Mouse (Mus musculus) regulatory T cell (primary cell): ENCODE measurements at regions not wholly inside any gene's neighbourhood (a gene's known extent, or its start where the extent isn't known, plus 50 kb on each side); places are given as distances from the start of the nearest gene placed in this dataset.

Source experiments
- in situ Hi-C: fragments of 300-600 bp; cut with MboI, MseI; formaldehyde crosslinking; loops from one replicate; pipeline ENCODE4 v1.15.1; 2025; ENCODE audit warnings: high pct_unique_total_duplicates

DNA sequence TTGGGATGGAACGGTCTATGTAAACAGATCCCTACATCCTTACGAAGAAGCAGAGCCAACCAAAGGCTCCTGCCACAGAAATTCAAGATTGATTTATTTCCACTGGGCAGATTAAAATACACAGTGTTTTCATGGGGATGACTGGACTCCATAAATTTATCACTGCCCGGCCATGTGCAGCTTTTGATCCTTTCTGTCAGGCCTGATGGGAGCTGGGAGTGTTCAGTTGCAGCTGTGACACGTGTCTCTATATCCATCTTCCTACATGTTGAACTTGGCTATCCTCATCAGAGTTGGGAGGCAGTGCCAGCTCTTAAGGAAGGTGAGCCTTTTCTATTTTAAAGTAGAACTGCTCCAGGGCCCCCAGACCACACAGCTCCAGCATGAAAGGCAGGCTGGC is 218.9 kb downstream of the Wdr11 start:
- in situ Hi-C loops: no loop called here

DNA sequence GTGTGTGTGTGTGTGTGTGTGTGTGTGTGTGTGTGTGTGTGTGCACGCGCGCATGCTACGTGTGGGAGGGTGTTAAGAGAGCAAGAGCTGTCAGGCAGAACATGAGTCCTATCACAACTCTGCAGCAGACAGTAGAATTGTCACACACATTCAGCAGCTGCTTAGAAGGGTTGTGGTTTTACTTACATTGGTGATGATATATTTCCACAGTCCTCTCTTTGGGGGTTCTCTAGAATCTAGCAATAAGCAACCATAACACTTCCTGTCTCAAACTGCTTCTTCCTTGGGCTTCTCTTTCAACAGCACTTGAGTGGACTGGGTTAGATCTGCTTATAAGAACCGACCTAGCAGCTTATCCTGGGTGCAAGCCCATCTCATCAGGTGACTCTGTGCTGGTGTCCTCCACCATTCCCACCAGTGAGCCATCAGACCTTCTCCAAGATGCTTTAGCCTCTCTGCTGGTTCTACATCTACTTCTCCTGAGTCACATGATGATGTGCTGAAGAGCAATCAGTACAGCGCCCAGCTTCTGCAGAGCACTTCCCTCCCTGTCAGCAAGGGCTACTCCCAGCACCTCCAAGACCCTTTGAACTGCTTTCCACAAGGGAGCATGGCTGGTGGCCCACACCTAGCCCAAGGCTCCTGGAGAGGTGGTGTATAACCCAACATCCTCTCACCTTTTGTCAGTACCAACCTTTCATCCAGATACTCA is 222.6 kb downstream of the Wdr11 start:
- in situ Hi-C loops: no loop called here

DNA sequence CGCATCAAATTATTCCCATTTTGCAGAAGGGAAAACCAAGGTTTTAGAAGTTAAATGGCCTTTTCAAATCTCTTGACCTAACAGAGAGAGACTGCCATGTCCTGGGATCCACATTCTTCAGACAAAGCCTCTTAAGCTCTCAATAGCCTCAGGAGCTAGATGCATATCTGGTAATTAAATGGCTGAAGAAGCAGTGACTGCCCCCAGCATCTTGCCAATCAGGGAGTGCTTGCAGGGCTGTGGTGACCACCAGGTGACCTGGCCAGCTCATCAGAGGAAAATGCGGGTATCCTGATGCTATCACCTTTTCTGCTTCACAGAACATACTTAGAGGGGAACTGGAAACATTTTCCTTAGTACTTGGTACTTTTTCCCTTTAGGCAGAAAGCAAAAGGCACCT is 227.2 kb downstream of the Wdr11 start:
- in situ Hi-C loops: no loop called here

DNA sequence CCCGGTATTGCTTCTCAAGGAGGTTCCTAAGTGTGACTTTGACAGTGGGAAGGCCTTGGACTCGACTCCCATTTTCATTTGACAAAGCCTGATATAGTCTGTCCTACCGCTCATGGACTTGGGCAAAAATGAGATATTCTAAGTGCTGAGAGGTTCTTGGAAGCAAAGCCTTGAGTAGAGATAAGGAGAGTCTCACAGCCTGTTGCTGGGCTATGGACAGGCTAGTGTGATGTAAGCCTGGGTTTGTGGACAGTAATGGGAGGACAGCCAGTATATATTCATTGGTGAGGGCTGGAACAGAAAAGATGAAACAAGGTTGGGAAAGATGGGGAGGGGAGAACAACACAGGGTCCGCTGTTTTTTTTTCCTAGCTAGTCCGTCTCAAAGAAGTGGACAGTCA is 228.0 kb downstream of the Wdr11 start:
- in situ Hi-C loops: no loop called here

DNA sequence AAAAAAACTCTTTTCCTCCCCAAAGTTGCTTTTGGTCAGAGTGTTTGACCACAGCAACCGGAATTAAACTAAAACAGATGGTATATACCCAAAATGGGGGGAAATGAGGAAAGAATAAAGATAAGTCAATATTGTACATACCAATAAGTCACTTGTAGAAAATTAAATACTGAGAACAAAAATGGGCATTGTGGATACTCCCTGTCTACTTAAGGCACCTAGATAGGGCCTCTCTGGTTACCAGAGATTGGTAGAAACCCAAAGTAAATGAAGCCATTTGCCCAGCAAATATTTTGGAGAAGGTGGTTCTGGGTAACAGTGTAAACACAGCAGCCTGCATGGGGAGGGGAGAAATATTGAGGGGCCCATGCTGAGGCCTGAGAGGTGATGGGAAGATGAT is 237.3 kb downstream of the Wdr11 start:
- in situ Hi-C loops: no loop called here

DNA sequence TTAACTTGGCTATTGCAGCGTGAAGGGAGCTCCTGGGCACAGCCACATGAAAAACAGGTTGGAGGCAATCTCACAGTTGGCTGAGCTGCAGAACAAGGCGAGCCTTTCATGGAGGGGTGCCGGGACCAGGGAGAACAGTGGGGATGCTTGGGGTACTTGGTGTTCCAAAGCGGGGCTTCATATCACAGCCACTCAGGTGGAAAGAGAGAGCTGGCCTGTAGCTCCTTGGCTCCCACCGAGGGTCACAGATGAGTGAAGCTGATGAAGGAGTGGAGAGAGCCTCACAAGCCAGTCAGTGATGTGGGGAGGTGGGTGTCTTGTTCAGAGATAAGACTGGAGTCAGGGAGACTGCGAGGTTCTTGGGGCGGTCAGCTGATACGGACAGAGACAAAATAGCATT is 241.2 kb downstream of the Wdr11 start:
- in situ Hi-C loops: no loop called here

DNA sequence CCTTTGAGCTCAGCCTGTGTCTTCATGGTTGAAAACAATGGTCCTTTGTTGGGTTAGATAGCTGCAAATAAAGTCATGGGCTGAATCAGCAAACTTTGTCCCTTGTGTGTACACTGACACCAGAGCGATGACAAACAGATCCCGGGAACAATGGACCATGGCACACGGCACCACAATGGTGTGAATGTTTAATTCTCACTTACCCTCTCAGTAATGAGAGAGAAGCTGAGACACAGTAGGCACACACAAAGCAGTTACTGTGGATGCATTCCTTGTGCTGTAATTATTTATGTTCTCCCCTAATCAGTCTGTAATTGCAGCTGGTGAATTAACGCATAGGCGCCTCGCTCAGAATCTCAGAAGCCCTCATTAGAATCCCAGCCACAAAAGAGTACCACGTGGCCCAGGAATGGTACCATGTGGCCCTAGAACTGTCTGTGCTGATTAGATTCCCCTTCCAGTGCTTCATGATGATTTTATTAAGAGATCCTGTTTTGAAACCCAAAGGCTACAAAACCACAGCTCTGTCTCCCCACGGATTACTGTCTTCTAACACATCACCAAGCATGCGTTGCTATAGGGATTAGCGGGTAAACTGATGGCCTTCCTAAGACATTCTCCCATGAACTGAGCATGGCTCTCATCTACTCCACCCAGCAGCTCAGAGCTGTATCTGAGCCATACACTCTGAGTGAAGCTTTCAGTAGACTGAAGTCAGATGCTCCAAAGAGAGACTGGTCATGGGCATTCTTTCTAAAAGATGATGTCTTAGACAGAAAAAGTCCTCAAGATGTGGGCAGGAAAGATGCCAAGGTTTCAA is 250.8 kb downstream of the Wdr11 start:
- in situ Hi-C loops: no loop called here

DNA sequence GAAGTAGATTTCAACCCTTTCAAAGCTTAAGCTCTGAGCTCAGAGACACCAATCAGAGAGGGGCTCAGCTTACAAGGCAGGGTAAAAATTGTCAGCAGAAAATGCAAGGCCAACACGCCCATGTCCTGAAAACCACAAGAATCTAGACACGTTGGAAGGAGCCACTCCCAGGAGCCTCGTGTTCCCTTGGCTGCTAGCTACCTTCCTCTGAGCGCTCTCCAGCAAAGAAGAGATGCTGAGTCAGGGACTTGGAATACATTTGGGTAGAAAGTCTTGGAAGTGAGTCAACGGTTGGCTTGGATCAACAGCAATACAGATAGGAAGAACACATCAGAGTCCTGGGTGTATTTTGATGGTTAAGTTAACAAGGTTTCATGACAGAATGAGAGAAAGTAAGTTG is 255.5 kb downstream of the Wdr11 start:
- in situ Hi-C loops: no loop called here

DNA sequence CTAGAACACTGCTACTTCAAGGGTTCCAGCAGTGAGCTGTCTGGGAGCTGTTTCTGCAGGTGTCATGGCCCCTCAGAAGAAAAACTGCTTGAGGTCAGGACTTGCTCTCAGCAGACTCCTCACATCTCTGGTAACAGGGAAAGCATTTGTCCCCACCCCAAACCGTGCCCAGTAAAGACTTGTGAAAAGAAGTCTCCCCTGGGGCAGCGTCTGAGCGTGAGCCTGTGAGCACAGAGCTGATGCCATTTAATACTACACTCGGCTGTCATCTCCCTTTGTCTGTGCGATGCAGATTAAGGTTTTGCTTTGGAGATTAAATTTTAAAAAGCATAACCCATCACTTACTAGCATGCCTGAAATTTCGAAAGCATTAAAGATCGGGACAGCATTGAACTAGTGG is 261.9 kb downstream of the Wdr11 start:
- in situ Hi-C loops: no loop called here

DNA sequence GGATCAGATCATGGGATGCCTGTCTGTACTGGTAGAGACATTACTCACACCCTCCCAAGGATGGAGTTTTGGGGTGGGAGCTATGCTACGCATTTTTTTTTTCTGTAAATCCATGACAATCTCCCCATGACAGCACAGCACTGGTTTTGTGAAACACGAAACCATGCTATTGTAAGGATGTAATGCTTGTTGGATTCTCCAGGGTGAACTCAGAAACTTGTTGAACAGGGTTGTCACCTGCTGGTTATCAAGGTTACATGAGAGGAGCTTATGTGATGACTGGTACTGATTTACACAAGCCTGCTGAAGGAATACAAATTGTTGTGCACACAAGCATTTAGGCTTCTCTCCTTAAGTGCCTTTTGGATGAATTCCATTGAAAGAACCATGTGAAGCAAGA is 263.3 kb downstream of the Wdr11 start:
- in situ Hi-C loops: no loop called here

DNA sequence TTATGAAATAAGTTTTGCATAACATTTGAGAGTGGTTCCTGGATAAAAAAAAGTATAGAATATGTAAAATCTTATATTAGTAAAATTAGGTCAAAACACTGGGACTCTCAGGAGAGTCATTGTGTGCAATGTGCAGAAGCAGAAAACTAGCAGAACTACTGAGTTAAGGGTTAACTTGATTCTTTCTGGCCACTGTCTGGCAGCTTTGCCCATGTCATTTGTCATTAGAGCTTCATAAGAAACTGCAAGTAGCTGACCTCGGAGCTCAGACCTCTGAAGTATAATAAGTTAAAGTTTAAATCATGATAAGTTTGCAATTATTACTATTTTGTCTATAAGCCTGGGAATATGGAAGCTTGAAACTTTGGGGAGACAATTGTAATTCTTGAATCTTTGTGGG is 271.3 kb downstream of the Wdr11 start:
- in situ Hi-C loops: no loop called here

DNA sequence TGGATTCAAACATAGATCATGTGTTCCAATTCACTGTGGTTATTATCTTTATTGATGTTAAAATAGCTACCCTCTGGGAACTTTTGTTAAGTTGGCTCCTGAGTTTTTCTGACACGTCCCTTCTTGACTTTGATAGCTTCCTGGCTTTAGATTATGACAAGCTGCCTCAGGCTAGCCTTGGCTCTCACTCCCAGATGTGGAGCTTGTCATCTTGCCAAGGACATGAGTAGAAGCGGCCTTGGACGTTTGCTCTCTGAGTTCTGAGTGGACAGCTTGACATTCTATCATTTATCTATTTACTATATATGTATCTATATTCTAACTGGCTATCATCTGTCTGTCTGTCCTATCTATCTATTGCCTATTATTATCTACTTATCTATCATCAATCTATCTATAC is 273.9 kb downstream of the Wdr11 start:
- in situ Hi-C loops: no loop called here

DNA sequence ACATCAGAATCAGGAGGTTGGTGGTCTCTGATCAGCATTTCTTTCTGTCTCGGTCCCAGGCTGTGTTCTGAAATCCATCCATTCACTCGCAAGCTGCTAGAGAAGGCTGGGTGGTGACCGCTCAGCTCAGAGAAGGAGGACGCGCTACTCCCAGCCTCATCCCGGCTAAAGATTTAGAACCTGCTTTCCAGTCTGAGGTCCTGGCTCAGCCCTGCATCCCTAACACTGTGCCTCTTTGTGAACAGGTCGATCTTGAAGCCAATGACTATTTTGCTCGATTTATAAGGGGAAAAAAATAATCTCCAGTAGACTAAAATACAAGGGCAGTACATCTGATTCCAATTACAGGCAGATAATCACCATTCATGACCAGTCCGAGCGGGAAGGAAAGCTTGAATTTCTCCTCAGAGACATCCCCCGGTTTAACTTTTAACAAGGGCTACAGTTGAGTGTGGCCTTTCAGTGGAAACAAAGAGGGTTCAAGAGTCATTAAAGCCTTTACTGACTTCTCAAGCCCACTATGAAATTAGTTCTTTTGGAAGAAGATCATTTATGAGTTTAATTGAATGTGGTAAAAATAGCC is 280.6 kb downstream of the Wdr11 start:
- in situ Hi-C loops: no loop called here

DNA sequence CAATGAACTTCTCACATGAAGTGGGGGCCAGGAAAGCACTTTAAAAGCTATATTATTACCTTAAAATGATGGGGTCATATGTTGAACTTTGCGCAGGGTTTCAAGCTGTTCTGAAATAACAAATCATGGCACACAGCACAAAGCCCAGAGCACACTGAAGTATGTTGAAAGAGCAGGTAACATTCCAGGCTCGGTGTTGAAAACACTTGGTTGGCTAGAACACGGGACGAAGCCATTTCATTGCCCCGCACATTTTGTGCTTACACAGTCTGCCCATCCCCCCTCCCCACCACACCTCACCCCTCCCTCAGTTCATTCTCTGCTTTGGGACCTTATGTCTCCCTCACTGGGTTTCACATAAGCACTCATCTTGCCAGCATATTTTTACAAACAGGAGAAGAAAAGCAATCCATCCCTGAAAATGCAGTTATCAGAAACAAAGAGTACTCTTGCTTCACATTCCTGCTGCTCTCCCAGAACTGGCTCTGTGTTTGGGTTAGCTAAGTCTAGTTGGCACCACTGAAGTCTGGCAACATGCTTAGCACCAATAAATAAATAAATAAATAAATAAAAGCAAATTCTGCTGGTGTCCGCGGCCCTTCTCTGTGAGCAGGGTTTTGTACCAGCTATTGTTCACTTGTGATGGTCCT is 284.7 kb downstream of the Wdr11 start:
- in situ Hi-C loops: no loop called here

DNA sequence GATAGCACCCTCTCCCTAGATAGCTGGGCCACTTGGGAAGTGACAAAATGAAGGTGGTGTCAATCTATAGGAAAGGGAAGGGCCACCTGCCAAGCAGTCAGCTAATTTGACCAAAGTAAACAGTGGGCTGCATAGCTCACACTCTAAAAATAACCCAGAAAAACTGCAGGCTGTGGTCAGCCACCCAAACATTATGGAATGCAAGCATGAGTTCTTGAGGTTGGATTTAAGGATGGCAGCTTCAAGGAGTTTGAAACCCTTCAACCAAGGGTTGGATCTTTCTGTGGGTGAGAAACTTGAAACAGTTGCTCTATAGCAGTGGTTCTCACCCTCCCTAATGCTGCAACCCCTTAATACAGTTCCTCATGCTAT is 285.2 kb downstream of the Wdr11 start:
- in situ Hi-C loops: no loop called here

DNA sequence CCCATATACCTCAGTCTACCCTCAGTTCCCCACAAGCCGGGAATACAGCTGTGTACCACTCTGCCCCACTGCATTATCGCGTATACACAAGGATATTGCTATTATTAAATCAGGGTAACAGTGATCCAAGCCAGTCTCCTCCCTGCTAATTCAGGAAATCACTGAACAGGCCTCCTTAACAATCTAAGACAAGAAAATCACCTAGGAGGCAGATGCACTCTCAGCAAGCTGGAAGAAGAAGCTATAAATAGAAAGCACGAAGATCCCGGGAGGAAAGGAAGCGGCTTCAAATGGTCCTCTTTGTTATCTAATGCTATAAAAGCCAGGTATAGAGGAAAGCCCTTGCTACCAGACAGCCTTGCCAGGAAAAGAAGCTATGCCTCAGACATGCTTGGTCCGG is 304.6 kb downstream of the Wdr11 start:
- in situ Hi-C loops: no loop called here

DNA sequence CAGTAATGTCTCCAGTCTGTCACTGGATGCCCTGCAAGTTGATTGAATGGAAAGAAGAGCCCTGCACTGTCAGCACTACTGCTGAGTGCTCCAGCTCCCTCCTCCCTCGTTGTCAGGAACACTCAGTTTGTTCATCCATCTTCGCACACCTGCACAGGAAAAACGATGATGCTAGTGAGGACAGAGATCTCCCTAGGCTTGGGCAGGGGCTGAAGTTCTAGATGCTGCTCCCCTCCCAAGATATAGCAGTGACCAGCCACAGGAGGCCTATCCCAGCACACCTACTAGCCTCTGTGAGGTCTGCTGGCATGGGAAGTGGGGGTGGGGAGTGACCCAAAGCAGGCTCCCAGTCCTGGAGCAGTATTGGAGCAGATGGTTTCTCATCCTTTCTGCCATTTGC is 305.8 kb downstream of the Wdr11 start:
- in situ Hi-C loops: no loop called here

DNA sequence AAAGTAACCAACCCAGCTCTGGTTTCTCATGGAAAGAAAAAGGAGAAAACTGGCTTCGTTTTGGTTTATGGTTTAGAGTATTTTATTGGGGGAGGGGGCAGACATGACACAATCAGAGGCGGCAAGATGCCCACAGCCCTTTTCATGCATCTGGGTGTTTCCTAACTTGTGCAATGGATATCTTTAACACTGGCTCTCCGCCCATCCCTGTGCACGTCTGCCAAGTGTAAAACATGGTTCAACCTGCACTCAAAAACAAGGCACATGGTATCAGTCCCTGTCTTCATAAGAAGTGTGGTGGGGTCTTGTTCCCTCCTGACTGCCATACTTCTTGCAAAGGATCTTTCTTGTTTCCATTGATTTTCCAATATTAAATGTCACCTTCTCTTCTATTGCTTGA is 310.6 kb downstream of the Wdr11 start:
- in situ Hi-C loops: no loop called here

DNA sequence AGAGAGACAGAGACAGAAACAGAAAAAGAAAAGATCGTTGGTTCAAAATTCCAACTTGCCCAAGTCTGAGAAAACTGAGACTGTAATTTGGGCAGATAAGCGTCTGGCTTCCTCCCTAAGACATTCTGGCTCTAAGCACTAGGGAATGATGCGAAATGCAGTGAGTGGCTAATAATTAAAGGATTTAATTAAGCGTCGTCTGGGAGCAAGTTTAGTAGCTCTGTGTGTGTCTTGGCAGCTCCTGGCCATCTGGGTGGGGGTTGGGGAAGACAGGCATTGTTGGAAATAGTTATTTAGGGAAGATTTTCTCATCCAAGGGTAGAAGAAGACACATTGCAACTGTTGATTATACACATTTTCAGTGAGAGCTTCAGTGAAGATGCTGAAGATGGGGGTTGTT is 311.5 kb downstream of the Wdr11 start:
- in situ Hi-C loops: no loop called here

DNA sequence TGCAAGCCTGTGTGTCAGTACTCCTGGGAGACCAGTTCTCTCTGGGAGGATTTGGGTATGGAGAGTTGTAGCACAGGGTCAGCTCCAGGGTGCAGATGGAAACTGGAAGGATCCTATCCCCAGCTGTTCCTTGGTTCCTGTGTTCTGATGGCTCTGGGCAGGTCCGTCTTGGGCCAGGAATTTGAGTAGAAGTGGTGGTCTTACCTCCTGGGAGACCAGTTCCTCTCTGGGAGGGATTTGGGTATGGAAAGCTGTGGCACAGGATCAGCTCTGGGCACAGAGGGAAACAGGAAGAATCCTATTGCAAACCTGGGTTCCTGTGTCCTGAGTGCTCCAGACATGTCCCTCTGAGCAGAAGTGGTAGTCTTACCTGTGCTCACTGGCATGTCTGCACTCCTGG is 314.5 kb downstream of the Wdr11 start:
- in situ Hi-C loops: no loop called here

DNA sequence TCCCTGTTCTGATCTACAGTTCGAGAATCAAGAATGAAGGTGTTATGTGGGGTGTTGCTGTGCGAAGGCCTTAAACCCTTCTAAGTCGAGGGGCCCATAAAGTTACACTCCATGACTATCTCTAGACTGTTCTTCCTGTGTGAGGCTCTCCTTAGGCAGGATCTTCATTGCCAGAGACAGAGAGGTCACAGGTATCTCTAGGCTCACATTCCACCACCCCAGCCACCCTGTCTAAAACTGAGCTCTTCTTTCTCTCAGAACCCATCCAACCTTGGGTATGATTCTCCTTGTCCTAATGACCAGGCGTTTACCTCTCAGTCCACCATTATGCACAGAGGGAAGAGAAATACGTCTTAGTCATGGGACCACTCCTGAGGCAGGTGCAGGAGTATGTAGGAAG is 317.2 kb downstream of the Wdr11 start:
- in situ Hi-C loops: no loop called here

DNA sequence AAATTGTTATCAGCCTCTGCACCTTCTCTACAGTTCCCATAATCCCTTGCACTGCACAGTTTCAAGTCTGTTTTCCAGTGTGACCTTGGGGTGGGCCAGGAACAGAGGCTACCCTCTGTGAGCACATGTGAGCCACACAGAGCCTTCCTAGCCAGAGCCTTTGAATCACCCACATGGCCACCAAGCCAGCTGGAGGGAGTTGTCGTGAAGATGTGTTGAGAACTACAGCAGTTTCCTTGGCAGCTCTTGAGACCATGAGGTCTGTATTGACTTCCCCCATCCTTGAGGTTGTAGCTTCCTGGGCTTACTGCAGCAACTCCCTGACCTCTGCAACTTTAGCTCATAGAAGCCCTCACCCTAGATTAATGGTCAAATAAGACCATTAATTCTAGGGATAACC is 318.1 kb downstream of the Wdr11 start:
- in situ Hi-C loops: no loop called here

DNA sequence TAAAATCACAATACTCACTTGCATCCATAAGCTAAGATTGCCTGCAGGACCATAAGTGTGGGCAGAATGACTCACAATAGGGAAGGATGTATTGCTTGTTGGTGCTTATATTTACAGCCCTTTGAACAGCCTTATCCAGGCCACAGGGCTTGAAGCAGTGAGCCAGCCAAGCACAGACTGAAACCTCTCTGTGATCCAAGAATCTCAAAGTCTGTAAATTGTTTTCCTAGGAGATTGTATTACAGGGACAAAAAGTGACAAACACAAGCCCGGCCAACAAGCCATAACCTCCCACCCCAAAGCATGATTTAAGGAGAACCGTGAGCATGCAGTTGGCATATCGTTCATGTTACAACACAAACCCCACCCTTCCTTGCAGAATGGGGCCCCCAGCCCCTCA is 319.2 kb downstream of the Wdr11 start:
- in situ Hi-C loops: no loop called here
